Mouse (Mus musculus) gastrocnemius, postnatal 36 days (tissue): Measurements from ENCODE around the gene Nxf1. TPM values are rescaled to one million over a fixed set of nuclear protein-coding genes. Genes with fewer than 3 reads are reported as not detected.
A peak's percentile ranks its signal among the peaks of the same experiment; 100 is the strongest.
"Not testable (repeated sequence)": the region's sequence is repeated elsewhere in the genome, so short reads cannot be mapped to it uniquely, and the experiment has no call there.

Experiments
- DNase-seq, 2 experiments: peaks; one replicate each; pipeline ENCODE4 v3.0.0; 2022
- intact Hi-C: fragments of 180-260 bp; cut with DNase I; formaldehyde crosslinking; loops from one replicate; pipeline ENCODE4 v1.15.1; 2025
- long read RNA-seq, 2 experiments: library from polyadenylated mRNA; stranded (forward); transcript quantifications; one replicate each; pipeline ENCODE4 v2.0.0; 2021
- total RNA-seq, 2 experiments: library from RNA; stranded (reverse); gene quantifications; 2 replicates each; pipeline ENCODE4 v1.2.3; 2021

Nxf1 gene
- total RNA-seq = 10 to 100 TPM; 24.1 to 32.9 TPM
- long read RNA-seq, experiment 1, partial matches to known transcripts = 4 of 7 reads
- long read RNA-seq, experiment 1, other reads (novel, unspliced or antisense) = 0 of 7 reads
- long read RNA-seq, experiment 2, full-length matches to known transcripts = 8 of 20 reads
- long read RNA-seq, experiment 2, partial matches to known transcripts = 7 of 20 reads
- long read RNA-seq, experiment 2, other reads (novel, unspliced or antisense) = 5 of 20 reads

GRCm38 (mm10) chr19:8756635-8757387, at the start of gene Nxf1:
TSS of gene Nxf1 (plus strand) at chr19:8757073.
- intact Hi-C loops = no loop called here
- peak; percentile 85 to 91 for DNase-seq

GRCm38 (mm10) chr19:8708954-8709353, 47.9 kb upstream of the Nxf1 start:
- DNase-seq = no peak
- intact Hi-C loops = no loop called here

GRCm38 (mm10) chr19:8710057-8710456, 46.8 kb upstream of the Nxf1 start:
- no peak for DNase-seq
- intact Hi-C loops = loop anchor here (10.0 kb wide), 1 partner anchor 405 kb away; no protein-coding TSS in a partner anchor

DNA sequence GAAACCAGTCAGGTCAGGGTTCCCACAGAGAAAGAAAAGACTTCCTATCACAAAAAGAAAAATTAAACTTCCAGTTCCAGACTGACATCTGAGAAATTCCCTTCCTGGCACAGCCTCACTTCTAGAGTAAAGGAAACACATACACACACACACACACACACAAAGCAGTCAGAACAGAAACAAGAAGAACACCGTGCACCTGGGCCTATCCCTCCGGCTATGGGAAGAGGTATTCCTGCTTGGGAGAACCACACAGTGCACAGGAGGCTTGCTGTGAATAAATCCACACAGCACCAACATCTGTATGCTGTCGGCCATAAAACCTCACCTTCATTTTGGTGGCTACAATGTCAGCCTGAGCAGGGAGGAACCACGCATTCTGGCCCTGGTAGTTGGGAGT, 45.4 kb upstream of the Nxf1 start:
- no peak for DNase-seq
- intact Hi-C loops = loop anchor here (10.0 kb wide), 1 partner anchor 403 kb away; no protein-coding TSS in a partner anchor

DNA sequence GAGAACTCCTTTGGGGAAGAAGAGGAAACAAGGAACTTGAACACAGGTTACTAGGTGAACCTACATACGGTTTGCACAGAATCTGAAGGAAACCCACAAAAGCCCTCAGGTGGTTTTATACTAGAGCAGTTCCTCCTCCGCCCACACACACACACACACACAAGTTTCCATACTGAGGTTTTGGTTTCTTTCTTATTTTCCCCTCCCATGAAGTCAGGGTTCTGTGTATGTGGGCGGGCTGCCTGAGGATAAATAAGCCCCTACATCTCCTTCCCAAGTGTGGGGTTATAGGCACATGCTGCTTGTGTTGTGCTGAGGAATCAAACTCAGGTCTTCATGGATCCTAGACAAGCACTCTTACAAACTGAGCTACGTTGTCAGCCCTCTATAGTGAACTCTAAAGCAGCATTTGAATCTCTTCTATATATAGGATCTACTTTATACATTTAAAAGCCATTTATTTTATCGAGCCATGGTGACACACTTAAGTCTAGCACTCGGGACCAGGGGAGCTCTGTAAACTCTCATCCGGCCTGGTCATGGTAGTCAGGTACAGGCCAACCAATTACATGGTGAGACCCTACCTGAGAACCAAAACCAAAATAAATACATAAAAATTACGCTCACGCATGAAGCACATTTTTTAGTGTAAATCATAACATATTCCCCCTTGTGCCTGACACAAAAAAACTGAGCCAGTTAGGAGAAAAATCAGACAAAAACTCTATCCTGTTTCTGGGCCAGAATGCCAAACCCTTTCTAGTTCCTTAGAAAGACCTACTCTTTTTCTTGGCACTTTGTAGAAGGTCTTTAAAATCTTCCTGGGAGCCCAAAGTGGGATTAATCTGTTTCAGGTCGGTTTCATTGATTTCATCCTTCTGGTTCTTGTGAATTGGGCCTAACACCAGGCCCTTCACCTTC, 44.7 kb upstream of the Nxf1 start:
- intact Hi-C loops = loop anchor here (10.0 kb wide), 1 partner anchor 403 kb away; no protein-coding TSS in a partner anchor
- DNase-seq = no peak

GRCm38 (mm10) chr19:8712870-8713305, 44.0 kb upstream of the Nxf1 start:
- DNase-seq = peak; percentile 52 to 54
- intact Hi-C loops = loop anchor here (10.0 kb wide), 1 partner anchor 402 kb away; no protein-coding TSS in a partner anchor

DNA sequence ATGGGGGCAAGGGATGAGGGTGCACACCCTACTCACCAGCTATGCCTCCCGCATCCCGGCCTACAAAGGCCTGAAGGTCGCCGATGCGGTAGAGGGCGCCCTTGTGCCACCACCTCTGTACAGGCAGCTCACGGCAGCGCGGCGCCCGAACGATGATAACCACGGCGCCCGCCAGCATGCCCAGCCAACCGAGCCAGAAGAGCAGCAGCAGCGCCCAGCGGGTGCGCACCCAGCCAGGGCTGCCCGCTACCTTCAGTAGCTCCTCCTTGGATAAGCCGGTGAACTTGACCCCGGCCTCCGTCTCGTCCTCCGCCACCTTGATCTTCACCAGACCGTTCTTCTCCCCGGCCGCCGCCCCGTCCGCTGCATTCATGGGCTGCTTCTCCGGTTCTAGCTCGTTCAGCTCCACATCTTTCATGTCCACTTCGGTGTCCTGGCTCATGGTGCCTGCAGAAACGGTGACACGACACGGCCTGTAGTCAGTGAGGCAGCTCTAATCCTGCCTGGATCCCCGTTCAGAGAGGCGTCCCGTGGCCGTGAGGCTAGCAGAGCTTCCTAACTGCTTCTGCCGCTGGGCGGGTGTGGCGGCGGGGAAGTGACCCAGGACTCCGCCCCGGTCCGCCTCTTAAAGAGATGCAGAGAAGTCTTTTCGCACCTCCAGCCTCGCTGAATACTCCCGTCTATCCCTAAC, 43.4 kb upstream of the Nxf1 start:
- intact Hi-C loops = loop anchor here (10.0 kb wide), 1 partner anchor 401 kb away; no protein-coding TSS in a partner anchor

GRCm38 (mm10) chr19:8713997-8714652, 42.7 kb upstream of the Nxf1 start:
- no peak for DNase-seq
- intact Hi-C loops = loop anchor here (10.0 kb wide), 1 partner anchor 401 kb away; no protein-coding TSS in a partner anchor

More for the DNA sequence above, 43.4 kb upstream of the Nxf1 start:
- DNase-seq = peak; percentile 90 to 91

DNA sequence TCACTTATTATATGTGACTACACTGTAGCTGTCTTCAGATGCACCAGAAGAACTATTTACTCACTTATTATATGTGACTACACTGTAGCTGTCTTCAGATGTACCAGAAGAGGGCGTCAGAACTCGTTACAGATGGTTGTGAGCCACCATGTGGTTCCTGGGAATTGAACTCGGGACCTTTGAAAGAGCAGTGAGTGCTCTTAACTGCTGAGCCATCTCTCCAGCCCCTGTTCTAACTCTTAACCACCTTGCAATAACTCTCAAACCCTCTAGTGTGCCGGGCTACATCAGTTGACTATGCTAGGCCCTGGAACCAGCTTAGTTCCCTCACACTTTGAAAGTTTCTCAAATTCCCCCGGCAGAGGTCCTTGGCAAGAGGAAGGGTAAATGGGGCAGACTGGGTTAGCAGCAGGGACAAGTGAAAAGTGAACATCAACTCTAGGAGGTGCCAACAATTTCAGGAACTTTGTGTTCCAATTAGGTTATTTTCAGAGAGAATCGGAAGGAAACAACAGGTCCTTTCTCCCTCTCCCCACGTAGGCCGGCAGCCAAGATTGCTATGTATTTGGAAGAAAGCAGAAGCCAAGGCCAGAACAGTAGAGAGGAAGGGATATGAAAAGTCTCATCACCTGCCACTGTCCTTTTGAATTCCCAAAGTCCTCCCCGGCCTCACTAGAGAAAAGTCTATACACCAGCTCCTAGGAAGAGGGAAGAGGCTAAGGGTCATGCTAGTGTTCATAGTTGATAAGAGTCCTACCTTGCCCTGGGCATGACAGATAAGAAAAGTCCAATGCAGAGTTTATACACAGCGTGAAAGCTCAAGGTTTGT, 42.0 kb upstream of the Nxf1 start:
- intact Hi-C loops = loop anchor here (10.0 kb wide), 1 partner anchor 400 kb away; no protein-coding TSS in a partner anchor
- DNase-seq = no peak

- DNase-seq = no peak
- intact Hi-C loops = loop anchor here (10.0 kb wide), 1 partner anchor 399 kb away; no protein-coding TSS in a partner anchor
Observed at GRCm38 (mm10) chr19:8715868-8716766, 40.8 kb upstream of the Nxf1 start.

DNA sequence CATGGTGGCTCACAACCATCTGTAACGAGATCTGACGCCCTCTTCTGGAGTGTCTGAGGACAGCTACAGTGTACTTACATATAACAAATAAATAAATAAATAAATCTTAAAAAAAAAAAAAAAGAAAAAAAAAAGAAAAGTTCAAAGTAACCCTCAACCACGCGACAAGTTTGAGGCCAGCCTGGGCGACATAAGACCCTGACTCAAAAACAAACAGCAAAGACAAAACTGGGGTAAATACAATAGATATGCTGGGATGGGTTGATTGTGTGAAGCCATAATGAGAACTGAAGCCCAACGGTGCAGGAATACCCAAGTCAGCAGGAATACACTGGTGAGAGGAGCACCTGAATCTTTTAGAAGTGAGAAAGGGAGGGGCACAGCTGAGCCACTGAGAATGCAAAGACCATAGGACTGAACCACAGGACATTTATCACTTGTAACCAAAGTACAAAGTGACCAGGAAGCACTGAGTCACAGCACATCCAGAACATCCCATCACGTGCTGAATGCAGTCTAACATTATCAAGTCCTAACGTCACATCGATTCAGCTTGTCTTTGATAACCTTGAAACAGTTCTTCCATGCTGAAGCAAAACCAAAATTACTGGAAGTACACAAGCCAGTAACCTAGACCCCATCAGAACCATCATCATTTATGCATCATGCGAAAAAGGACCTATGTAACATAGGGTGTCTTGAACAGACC, 40.0 kb upstream of the Nxf1 start:
- DNase-seq = no peak
- intact Hi-C loops = loop anchor here (10.0 kb wide), 1 partner anchor 398 kb away; no protein-coding TSS in a partner anchor

- intact Hi-C loops = loop anchor here (10.0 kb wide), 1 partner anchor 396 kb away; no protein-coding TSS in a partner anchor
- peak in 1 of 2 experiments; percentile 28 for DNase-seq
Observed at GRCm38 (mm10) chr19:8718357-8718756, 38.5 kb upstream of the Nxf1 start.

GRCm38 (mm10) chr19:8719037-8719436, 37.8 kb upstream of the Nxf1 start:
- not testable (repeated sequence) for DNase-seq
- intact Hi-C loops = loop anchor here (10.0 kb wide), 1 partner anchor 396 kb away; no protein-coding TSS in a partner anchor

- no peak for DNase-seq
- intact Hi-C loops = no loop called here
Observed at GRCm38 (mm10) chr19:8721378-8721777, 35.5 kb upstream of the Nxf1 start.

GRCm38 (mm10) chr19:8722021-8722420, 34.9 kb upstream of the Nxf1 start:
- intact Hi-C loops = no loop called here
- no peak for DNase-seq

- intact Hi-C loops = no loop called here
- DNase-seq = no peak
Observed at GRCm38 (mm10) chr19:8722559-8722906, 34.3 kb upstream of the Nxf1 start.
